Mouse (Mus musculus): ENCODE measurements around the gene Arrdc5.

DNA sequence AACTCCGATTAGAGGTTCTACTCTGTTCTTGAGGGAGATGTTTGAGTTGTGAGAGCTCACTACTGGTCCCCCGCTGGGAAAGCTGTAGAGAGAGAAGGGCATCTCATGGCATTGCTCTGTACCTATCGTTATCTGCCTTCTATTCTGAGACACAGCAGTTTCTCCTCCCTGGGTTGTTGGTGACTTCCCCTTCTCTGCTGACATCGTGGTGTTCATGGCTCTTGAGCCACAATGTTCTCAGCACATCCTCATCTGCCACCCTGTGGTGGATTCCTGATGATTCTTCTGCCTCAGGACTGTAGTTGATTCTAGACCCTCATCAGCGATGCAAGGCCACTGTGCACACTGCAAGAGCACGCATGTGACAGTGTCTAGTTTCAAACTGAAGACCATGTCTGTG lies 37.7 kb upstream of the Arrdc5 start:
- TF ChIP-seq CTCF (IDR thresholded peaks at IDR 0.05; ENCODE audit: low read depth) (peak; percentile 22), EP300 (IDR thresholded peaks at IDR 0.05; ENCODE audit: low read depth) (no peak)
